Comparison of ENCODE assay signal across 12 mouse cellular contexts in the genomic region with DNA sequence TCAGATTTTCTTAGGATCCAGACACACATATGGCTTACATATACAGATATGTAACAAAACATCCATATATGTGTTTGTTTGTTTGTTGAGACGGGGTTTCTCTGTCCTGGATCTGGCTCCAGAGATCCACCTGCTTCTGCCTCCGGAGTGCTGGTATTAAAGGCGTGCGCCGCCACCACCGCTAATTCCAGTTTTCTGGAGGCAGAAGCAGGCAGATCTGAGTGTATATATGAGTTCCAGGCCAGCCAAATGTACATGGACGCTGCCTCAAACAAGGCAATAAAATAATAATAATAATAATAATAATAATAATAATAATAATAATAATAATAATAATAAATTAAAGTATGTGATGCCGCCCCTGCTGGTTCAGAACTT. TPM values are rescaled to one million over a fixed set of nuclear protein-coding genes. Genes with fewer than 3 reads are reported as not detected.
DNase-seq lines count a peak whose midpoint lies in the region; ATAC-seq and TF ChIP-seq lines count a peak whose summit lies in the region.
"Had no signal": no experiment of that assay in that cellular context is flagged by ENCODE, and none has a peak within 500 bp of the region (broad histone marks: within the 10 kb centered on the region; RNA-seq: fewer than 3 reads in every experiment).

No protein-coding gene starts in this region.

- no peak for TF ChIP-seq POLR2A in limb, embryonic 14.5 days (IDR thresholded peaks at IDR 0.05; ENCODE audit: borderline replicate concordance, extremely low read depth, insufficient read depth, insufficient read length)

- DNase-seq in heart, embryonic 10.5 days (ENCODE audit: low spot score) = no peak
- DNase-seq in heart, adult 11 months = no peak
- DNase-seq in neural tube, embryonic 10.5 days (ENCODE audit: extremely low spot score, low spot score) = no peak
- no peak for DNase-seq in limb, embryonic 14.5 days (ENCODE audit: low spot score)
- no peak for DNase-seq in cerebellum, adult 11 months
- no peak for DNase-seq in yolk sac, embryonic 10.5 days (ENCODE audit: low spot score)

- H3K9me3 ChIP-seq in heart, embryonic 10.5 days = no peaks in the 10 kb centered on the region
- H3K9me3 ChIP-seq in neural tube, embryonic 12.5 days = no peaks in the 10 kb centered on the region
- H3K9me3 ChIP-seq in limb, embryonic 14.5 days (ENCODE audit: control insufficient read depth, low read length) = no peaks in the 10 kb centered on the region

- H3K4me1 ChIP-seq in heart, embryonic 10.5 days = peaks cover 6% of the 10 kb centered on the region; the same call in 1 of the 2 replicates
- peaks cover 11% of the 10 kb centered on the region for H3K4me1 ChIP-seq in neural tube, embryonic 12.5 days
- 0 out of 2 replicates have a peak, but pooled peaks cover 5% of the 10 kb centered on the region for H3K4me1 ChIP-seq in limb, embryonic 14.5 days (ENCODE audit: control insufficient read depth, insufficient read depth, low read length)

- H3K4me2 ChIP-seq in neural tube, embryonic 12.5 days (replicated peaks) = no peak overlapping the region; the same call in 1 of the 2 replicates
- peak overlapping the region; percentile 84; the same call in 1 of the 2 replicates for H3K4me2 ChIP-seq in limb, embryonic 14.5 days (replicated peaks; ENCODE audit: low read depth, low read length, severe bottlenecking)

- peak overlapping the region; percentile 72; the same call in 1 of the 2 replicates for H3K4me3 ChIP-seq in heart, embryonic 10.5 days
- no peak overlapping the region for H3K4me3 ChIP-seq in neural tube, embryonic 12.5 days
- peak overlapping the region; percentile 73 for H3K4me3 ChIP-seq in limb, embryonic 14.5 days (replicated peaks; ENCODE audit: low read length)

- H3K27me3 ChIP-seq in heart, embryonic 10.5 days (ENCODE audit: insufficient read depth, poor library complexity, severe bottlenecking) = no peaks in the 10 kb centered on the region
- no peaks in the 10 kb centered on the region for H3K27me3 ChIP-seq in neural tube, embryonic 12.5 days (replicated peaks)
- no peaks in the 10 kb centered on the region for H3K27me3 ChIP-seq in limb, embryonic 14.5 days (ENCODE audit: control insufficient read depth, insufficient read depth, low read length)
- H3K27me3 ChIP-seq: Patski had no signal

- WGBS in heart, embryonic 10.5 days = 56% methylated on average over 8 of the region's 8 CpGs
- WGBS in neural tube, embryonic 12.5 days = 62% methylated on average over 8 of the region's 8 CpGs
- 63% methylated on average over 8 of the region's 8 CpGs for WGBS in limb, embryonic 14.5 days

- no peak overlapping the region for H3K9ac ChIP-seq in neural tube, embryonic 12.5 days
- H3K9ac ChIP-seq in limb, embryonic 14.5 days (ENCODE audit: low read depth, low read length, severe bottlenecking) = no peak overlapping the region

- H3K36me3 ChIP-seq in heart, embryonic 10.5 days = peaks cover 10% of the 10 kb centered on the region
- peaks cover 10% of the 10 kb centered on the region; the same call in 1 of the 2 replicates for H3K36me3 ChIP-seq in neural tube, embryonic 12.5 days
- H3K36me3 ChIP-seq in limb, embryonic 14.5 days (ENCODE audit: control insufficient read depth, insufficient read depth, low read length) = peaks cover 9% of the 10 kb centered on the region; the same call in 1 of the 2 replicates

- no peak overlapping the region for H3K27ac ChIP-seq in heart, embryonic 10.5 days
- no peak overlapping the region for H3K27ac ChIP-seq in neural tube, embryonic 12.5 days
- H3K27ac ChIP-seq in limb, embryonic 14.5 days (replicated peaks; ENCODE audit: low read depth, low read length) = no peak overlapping the region
- H3K27ac ChIP-seq: liver, embryonic 14.5 days had no signal

- ATAC-seq in neural tube, embryonic 12.5 days (ENCODE audit: low FRiP score, low read depth) = peak; percentile 19; the same call in 1 of the 2 replicates
- no peak for ATAC-seq in limb, embryonic 14.5 days (ENCODE audit: low FRiP score, low read depth)
- ATAC-seq in megakaryocyte-erythroid progenitor cell, adult 5-6 weeks (replicated peaks; ENCODE audit: low FRiP score, low TSS enrichment, poor library complexity, severe bottlenecking) = no peak

RNA-seq across cellular contexts. Expression of gene Eid2b, which starts 0.3 kb away (rescaled TPM):
- polyA plus RNA-seq in heart, embryonic 10.5 days (2016; fragmentation: Nextera tagmentation; extraction: Ambion mirVana) = 5.6 and 7.1 TPM in 2 replicates
- 29.8 and 30.7 TPM in 2 replicates for polyA plus RNA-seq in neural tube, embryonic 12.5 days (2016; fragmentation: Nextera tagmentation; extraction: Ambion mirVana)
- 15.4 and 18.3 TPM in 2 replicates for polyA plus RNA-seq in limb, embryonic 14.5 days (2012; rRNA removed)
- polyA plus RNA-seq in limb, embryonic 14.5 days (2014; fragmentation: Nextera tagmentation; extraction: Ambion mirVana) = 14.3 and 14.9 TPM in 2 replicates
- 2.1 and 2.9 TPM in 2 replicates for total RNA-seq in megakaryocyte-erythroid progenitor cell, adult 5-6 weeks (2014; fragmentation: Nextera tagmentation)
- 0.38 and 1.4 TPM in 2 replicates for total RNA-seq in megakaryocyte-erythroid progenitor cell, adult 5-6 weeks (2017)

RNA-seq across cellular contexts. Expression of gene Eid2, which starts 9.5 kb away (rescaled TPM):
- 0.90 and 1.4 TPM in 2 replicates for polyA plus RNA-seq in heart, embryonic 10.5 days (2016; fragmentation: Nextera tagmentation; extraction: Ambion mirVana)
- polyA plus RNA-seq in neural tube, embryonic 12.5 days (2016; fragmentation: Nextera tagmentation; extraction: Ambion mirVana) = 27.7 and 31.9 TPM in 2 replicates
- 33.0 and 35.0 TPM in 2 replicates for polyA plus RNA-seq in limb, embryonic 14.5 days (2012; rRNA removed)
- 12.2 and 17.0 TPM in 2 replicates for polyA plus RNA-seq in limb, embryonic 14.5 days (2014; fragmentation: Nextera tagmentation; extraction: Ambion mirVana)
- total RNA-seq in megakaryocyte-erythroid progenitor cell, adult 5-6 weeks (2014; fragmentation: Nextera tagmentation) = 2.2 and 4.2 TPM in 2 replicates
- 2.0 and 2.9 TPM in 2 replicates for total RNA-seq in megakaryocyte-erythroid progenitor cell, adult 5-6 weeks (2017)

RNA-seq across cellular contexts. Expression of gene Selenov, which starts 13.8 kb away (rescaled TPM):
- not detected in 2 replicates for polyA plus RNA-seq in heart, embryonic 10.5 days (2016; fragmentation: Nextera tagmentation; extraction: Ambion mirVana)
- polyA plus RNA-seq in neural tube, embryonic 12.5 days (2016; fragmentation: Nextera tagmentation; extraction: Ambion mirVana) = 0.68 and 1.1 TPM in 2 replicates
- polyA plus RNA-seq in limb, embryonic 14.5 days (2012; rRNA removed) = 0.55 and 0.74 TPM in 2 replicates
- polyA plus RNA-seq in limb, embryonic 14.5 days (2014; fragmentation: Nextera tagmentation; extraction: Ambion mirVana) = 0.34 TPM in 1 of 2 replicates, not detected in the other
- total RNA-seq in megakaryocyte-erythroid progenitor cell, adult 5-6 weeks (2014; fragmentation: Nextera tagmentation) = not detected in 2 replicates
- not detected in 2 replicates for total RNA-seq in megakaryocyte-erythroid progenitor cell, adult 5-6 weeks (2017)
- total RNA-seq: granulocyte monocyte progenitor cell, adult 5-6 weeks had no signal
- polyA plus RNA-seq: intestine, embryonic 14.5 days; liver, embryonic 14.5 days; Patski had no signal

RNA-seq across cellular contexts. Expression of gene Dll3, which starts 24.8 kb away (rescaled TPM):
- polyA plus RNA-seq in heart, embryonic 10.5 days (2016; fragmentation: Nextera tagmentation; extraction: Ambion mirVana) = 0.18 and 0.68 TPM in 2 replicates
- 80.4 and 82.2 TPM in 2 replicates for polyA plus RNA-seq in neural tube, embryonic 12.5 days (2016; fragmentation: Nextera tagmentation; extraction: Ambion mirVana)
- 0.85 and 0.92 TPM in 2 replicates for polyA plus RNA-seq in limb, embryonic 14.5 days (2012; rRNA removed)
- 0.83 and 0.84 TPM in 2 replicates for polyA plus RNA-seq in limb, embryonic 14.5 days (2014; fragmentation: Nextera tagmentation; extraction: Ambion mirVana)
- 0.45 TPM in 1 of 2 replicates, not detected in the other for total RNA-seq in megakaryocyte-erythroid progenitor cell, adult 5-6 weeks (2014; fragmentation: Nextera tagmentation)
- total RNA-seq in megakaryocyte-erythroid progenitor cell, adult 5-6 weeks (2017) = not detected in 2 replicates

RNA-seq across cellular contexts. Expression of gene Timm50, which starts 34.6 kb away (rescaled TPM):
- polyA plus RNA-seq in heart, embryonic 10.5 days (2016; fragmentation: Nextera tagmentation; extraction: Ambion mirVana) = 171 and 189 TPM in 2 replicates
- polyA plus RNA-seq in neural tube, embryonic 12.5 days (2016; fragmentation: Nextera tagmentation; extraction: Ambion mirVana) = 174 and 180 TPM in 2 replicates
- 98.1 and 119 TPM in 2 replicates for polyA plus RNA-seq in limb, embryonic 14.5 days (2012; rRNA removed)
- 138 TPM in 2 replicates for polyA plus RNA-seq in limb, embryonic 14.5 days (2014; fragmentation: Nextera tagmentation; extraction: Ambion mirVana)
- 77.5 and 91.2 TPM in 2 replicates for total RNA-seq in megakaryocyte-erythroid progenitor cell, adult 5-6 weeks (2014; fragmentation: Nextera tagmentation)
- total RNA-seq in megakaryocyte-erythroid progenitor cell, adult 5-6 weeks (2017) = 31.5 and 66.9 TPM in 2 replicates
